Mouse (Mus musculus) hindbrain, embryonic 12.5 days (tissue): ENCODE measurements around the gene Cep250. TPM values are rescaled to one million over a fixed set of nuclear protein-coding genes. Genes with fewer than 3 reads are reported as not detected.

Experiments
- ATAC-seq: fragments of 200-750 bp; cut with Nextera tagmentation; 2 replicates; pipeline ENCODE4 v1.8.0; 2017; ENCODE audit warnings: moderate TSS enrichment; ENCODE audit not compliant: low FRiP score
- H3K27ac ChIP-seq: fragments of 300-500 bp; sonication (generic); 2 replicates; pipeline ENCODE4 v1.5.1; 2016; ENCODE audit warnings: mild to moderate bottlenecking
- H3K27me3 ChIP-seq: fragments of 300-500 bp; sonication (generic); 2 replicates; pipeline ENCODE4 v1.6.1; 2016; ENCODE audit warnings: mild to moderate bottlenecking
- H3K36me3 ChIP-seq: fragments of 300-500 bp; sonication (generic); 2 replicates; pipeline ENCODE4 v1.6.1; 2016; ENCODE audit warnings: mild to moderate bottlenecking
- H3K4me1 ChIP-seq: fragments of 300-500 bp; sonication (generic); 2 replicates; pipeline ENCODE4 v1.6.1; 2016
- H3K4me2 ChIP-seq: fragments of 300-500 bp; sonication (generic); replicated peaks from 2 replicates; pipeline ENCODE4 v1.6.1; 2016; ENCODE audit warnings: mild to moderate bottlenecking
- H3K4me3 ChIP-seq: fragments of 300-500 bp; sonication (generic); 2 replicates; pipeline ENCODE4 v1.5.1; 2016; ENCODE audit warnings: mild to moderate bottlenecking
- H3K9ac ChIP-seq: fragments of 300-500 bp; sonication (generic); 2 replicates; pipeline ENCODE4 v1.6.1; 2016; ENCODE audit warnings: mild to moderate bottlenecking, moderate library complexity
- H3K9me3 ChIP-seq: fragments of 300-500 bp; sonication (generic); replicated peaks from 2 replicates; pipeline ENCODE4 v1.6.1; 2016; ENCODE audit warnings: mild to moderate bottlenecking
- WGBS: fragments of 180-500 bp; shearing (Covaris S2); methylation state at CpG from one replicate; pipeline ENCODE4 v1.1.7; 2016; 5-methylcytosine and 5-hydroxymethylcytosine counted together
- polyA plus RNA-seq: library from polyadenylated mRNA; unstranded; fragments of >200 nt; fragmentation: Nextera tagmentation; extraction: Ambion mirVana; gene quantifications from 2 replicates; pipeline ENCODE4 v1.2.1, GENCODE M21; 2016

The Cep250 gene
- polyA plus RNA-seq, 1 experiment from 2014 or later, result 26.9 TPM

DNA sequence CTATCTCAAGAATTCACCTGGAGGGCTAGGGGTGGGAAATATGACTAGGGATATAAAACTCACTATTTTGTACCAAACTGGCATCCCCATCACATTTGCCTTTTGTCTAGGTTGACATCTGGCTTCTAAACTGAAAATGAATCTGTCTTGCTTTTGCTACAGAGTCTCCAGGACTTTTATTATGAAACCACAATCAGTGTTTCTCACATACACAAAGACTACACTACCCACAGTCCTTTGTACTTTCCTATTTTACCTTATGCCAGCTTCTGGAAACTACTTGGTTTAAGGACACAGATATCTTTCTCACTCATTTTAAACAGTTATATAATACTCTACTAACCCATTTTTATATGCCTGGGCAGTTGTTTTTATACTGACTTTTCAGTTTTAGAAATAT is 69.2 kb downstream of the Cep250 start:
- no peak for ATAC-seq

DNA sequence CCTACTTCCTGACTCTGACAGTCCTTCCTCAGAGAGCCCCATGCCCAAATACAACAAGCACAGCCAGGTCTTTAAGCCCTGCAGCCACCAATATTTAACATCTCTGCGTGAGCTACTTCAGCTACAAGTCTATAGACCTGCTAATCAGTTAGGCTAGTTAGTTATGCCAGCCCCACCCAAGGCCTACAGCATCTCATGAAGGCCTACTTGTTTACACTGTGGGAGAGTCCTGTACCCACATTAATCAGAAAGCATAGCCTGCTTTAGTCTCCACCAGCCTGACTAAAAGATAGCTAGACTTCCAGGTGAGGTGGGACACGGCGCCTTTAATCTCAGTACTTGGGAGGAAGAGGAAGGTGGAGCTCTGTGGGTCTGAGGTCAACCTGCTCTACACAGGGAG is 83.1 kb downstream of the Cep250 start:
- ATAC-seq, result no peak
- H3K9me3 ChIP-seq, result no peaks in the 10 kb centered on the region
- H3K4me3 ChIP-seq, result no peak overlapping the region
- H3K4me1 ChIP-seq, result no peaks in the 10 kb centered on the region
- no peak overlapping the region for H3K4me2 ChIP-seq
- H3K9ac ChIP-seq, result no peak overlapping the region
- no peak overlapping the region for H3K27ac ChIP-seq
- 88% methylated on average over 3 of the region's 3 CpGs for WGBS
- peaks cover 2% of the 10 kb centered on the region; the same call in 1 of the 2 replicates for H3K27me3 ChIP-seq
- H3K36me3 ChIP-seq, result no peaks in the 10 kb centered on the region

More for the DNA sequence above, 69.2 kb downstream of the Cep250 start:
- Histone ChIP-seq H3K27me3 (no peaks in the 10 kb centered on the region), H3K27ac (no peak overlapping the region), H3K9ac (no peak overlapping the region), H3K9me3 (no peaks in the 10 kb centered on the region), H3K4me2 (no peak overlapping the region), H3K4me1 (no peaks in the 10 kb centered on the region), H3K36me3 (no peaks in the 10 kb centered on the region), H3K4me3 (no peak overlapping the region)

- 81% methylated on average over 8 of the region's 8 CpGs for WGBS
- Histone ChIP-seq H3K36me3 (no peaks in the 10 kb centered on the region), H3K4me1 (no peaks in the 10 kb centered on the region), H3K9ac (no peak overlapping the region), H3K27me3 (peaks cover 3% of the 10 kb centered on the region), H3K4me3 (no peak overlapping the region), H3K9me3 (no peaks in the 10 kb centered on the region), H3K27ac (no peak overlapping the region), H3K4me2 (no peak overlapping the region)
- no peak for ATAC-seq
These were observed 86.6 kb downstream of the Cep250 start for GRCm38 (mm10) chr2:156042903-156043302.

GRCm38 (mm10) chr2:156047929-156048328 is 91.7 kb downstream of the Cep250 start:
- WGBS, result 7% methylated on average over 19 of the region's 19 CpGs
- ATAC-seq, result no peak
- Histone ChIP-seq H3K27ac (no peak overlapping the region), H3K4me2 (peak overlapping the region; percentile 27; the same call in 1 of the 2 replicates), H3K9me3 (no peaks in the 10 kb centered on the region), H3K27me3 (peaks cover 11% of the 10 kb centered on the region), H3K4me1 (no peaks in the 10 kb centered on the region), H3K36me3 (no peaks in the 10 kb centered on the region), H3K4me3 (peak overlapping the region; percentile 2; the same call in 1 of the 2 replicates), H3K9ac (no peak overlapping the region)

Other genes with a start within 250 kb of the Cep250 start
- 37.3 and 38.5 TPM in 2 replicates for gene Edem2, start 227.0 kb upstream of the Cep250 start, polyA plus RNA-seq
- not detected in 2 replicates for gene Gm17581, start 220.6 kb upstream of the Cep250 start, polyA plus RNA-seq
- 3.4 and 4.1 TPM in 2 replicates for gene Procr, start 205.3 kb upstream of the Cep250 start, polyA plus RNA-seq
- gene Mmp24, start 181.1 kb upstream of the Cep250 start, polyA plus RNA-seq, result 5.3 and 6.0 TPM in 2 replicates
- 17.1 and 17.3 TPM in 2 replicates for gene BC029722, start 137.0 kb upstream of the Cep250 start, polyA plus RNA-seq
- gene Eif6, start 129.5 kb upstream of the Cep250 start, polyA plus RNA-seq, result 151 and 160 TPM in 2 replicates
- gene Fam83c, start 121.6 kb upstream of the Cep250 start, polyA plus RNA-seq, result 0.41 and 0.46 TPM in 2 replicates
- gene Uqcc1, start 26.1 kb upstream of the Cep250 start, polyA plus RNA-seq, result 65.5 and 70.0 TPM in 2 replicates
- not detected in 2 replicates for gene Gm15557, start 15.7 kb upstream of the Cep250 start, polyA plus RNA-seq
- 3.6 and 3.8 TPM in 2 replicates for gene Gdf5, start 11.1 kb upstream of the Cep250 start, polyA plus RNA-seq
- gene 6430550D23Rik, start 51.5 kb downstream of the Cep250 start, polyA plus RNA-seq, result 1.7 and 2.4 TPM in 2 replicates
- 230 and 257 TPM in 2 replicates for gene Ergic3, start 51.6 kb downstream of the Cep250 start, polyA plus RNA-seq
- gene Fer1l4, start 96.5 kb downstream of the Cep250 start, polyA plus RNA-seq, result 0.37 TPM in 1 of 2 replicates, not detected in the other
- 7.5 and 7.9 TPM in 2 replicates for gene Spag4, start 108.7 kb downstream of the Cep250 start, polyA plus RNA-seq
- gene Cpne1, start 155.5 kb downstream of the Cep250 start, polyA plus RNA-seq, result 48.4 and 52.2 TPM in 2 replicates
- 38.9 and 39.9 TPM in 2 replicates for gene Rbm12, start 155.5 kb downstream of the Cep250 start, polyA plus RNA-seq
- 20.9 and 34.5 TPM in 2 replicates for gene Gm28036, start 170.6 kb downstream of the Cep250 start, polyA plus RNA-seq
- gene Romo1, start 187.6 kb downstream of the Cep250 start, polyA plus RNA-seq, result 363 and 435 TPM in 2 replicates
- gene Nfs1, start 187.7 kb downstream of the Cep250 start, polyA plus RNA-seq, result 29.2 and 29.7 TPM in 2 replicates
- gene Rbm39, start 223.8 kb downstream of the Cep250 start, polyA plus RNA-seq, result 659 and 670 TPM in 2 replicates
- gene Phf20, start 240.0 kb downstream of the Cep250 start, polyA plus RNA-seq, result 95.7 and 97.2 TPM in 2 replicates